Mouse (Mus musculus) T-cell, adult 2 months (primary cell): Measurements from ENCODE around the gene Phactr3.

Source experiments
- DNase-seq: peaks from one replicate; pipeline ENCODE4 v3.0.0; 2022; ENCODE audit warnings: low spot score

Phactr3 gene

DNA sequence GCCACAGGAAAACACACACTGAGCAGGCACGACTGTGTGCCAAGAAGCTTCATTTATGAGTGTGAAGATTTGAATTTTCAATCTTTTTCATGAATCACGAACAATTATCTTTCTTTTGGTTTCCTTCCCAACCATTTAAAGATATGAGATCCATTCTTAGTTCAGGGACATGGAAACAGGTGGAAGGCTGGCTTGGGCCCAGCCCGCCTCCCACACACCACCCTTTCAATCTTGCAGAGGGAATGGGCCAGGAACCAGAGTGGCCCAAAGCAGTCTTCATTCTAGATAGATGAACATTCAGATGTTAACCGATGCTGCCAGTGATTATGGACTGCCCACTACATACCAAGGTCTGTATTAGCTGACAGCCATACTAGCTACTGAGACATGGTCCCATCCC, 144.3 kb downstream of the Phactr3 start:
- no peak for DNase-seq

DNA sequence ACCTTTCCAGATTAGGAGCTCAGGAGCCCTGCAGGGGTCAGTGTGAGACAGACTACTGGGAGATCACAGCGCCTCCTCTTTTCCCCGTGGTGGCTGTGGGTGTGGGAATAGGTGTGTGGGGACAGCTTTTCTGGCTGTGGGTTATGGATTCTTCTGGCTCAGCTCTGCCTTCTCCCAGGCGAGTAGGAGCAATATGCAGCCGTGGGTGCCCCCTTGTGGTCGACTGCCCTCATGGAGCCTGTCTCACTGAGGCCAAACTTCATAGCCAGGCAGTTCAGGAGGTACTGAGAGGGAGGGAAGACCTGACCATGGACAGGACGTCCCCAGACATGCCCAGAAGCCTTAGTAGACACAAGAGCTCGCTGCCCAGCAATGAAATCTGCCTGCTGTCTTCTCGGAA, 145.6 kb downstream of the Phactr3 start:
- DNase-seq = no peak

DNA sequence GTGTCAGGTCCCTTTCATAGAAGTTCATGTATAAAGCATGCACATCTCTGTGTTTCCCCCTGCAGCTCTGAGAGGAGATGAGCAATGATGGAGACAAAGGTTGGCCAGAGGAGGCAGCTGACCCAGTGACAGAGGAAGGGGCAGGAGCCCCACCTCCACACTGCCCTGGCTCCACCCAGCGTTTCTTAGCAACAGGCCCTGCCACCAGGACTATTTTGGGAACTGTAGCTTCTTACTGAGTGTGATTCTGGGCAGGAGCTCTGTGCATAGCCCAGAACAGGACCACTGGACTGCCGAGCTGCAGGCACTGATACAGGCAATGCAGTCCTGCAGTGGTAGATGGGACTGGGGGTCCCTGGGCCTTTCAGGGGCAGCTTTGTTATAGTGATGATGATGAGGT, 146.7 kb downstream of the Phactr3 start:
- DNase-seq = no peak

DNA sequence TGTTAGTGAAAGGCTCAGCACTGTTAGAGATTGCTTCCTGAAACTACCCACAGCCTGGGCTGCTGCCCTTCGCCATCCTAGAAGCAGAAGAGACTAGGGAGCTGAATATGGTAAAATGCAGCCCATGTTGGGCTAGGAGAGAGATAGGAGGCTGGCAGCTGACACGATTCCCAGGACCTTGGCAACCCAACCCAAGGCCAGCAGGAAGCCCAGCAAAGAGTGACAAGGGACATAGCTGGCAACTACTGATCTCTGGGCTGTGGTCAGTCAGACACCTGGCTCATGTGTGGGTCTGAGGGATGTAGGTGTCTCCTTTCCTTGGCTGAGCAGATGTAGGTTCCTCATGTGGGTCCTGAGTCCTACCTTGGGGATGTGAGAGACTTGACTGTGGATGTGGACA, 152.0 kb downstream of the Phactr3 start:
- no peak for DNase-seq

DNA sequence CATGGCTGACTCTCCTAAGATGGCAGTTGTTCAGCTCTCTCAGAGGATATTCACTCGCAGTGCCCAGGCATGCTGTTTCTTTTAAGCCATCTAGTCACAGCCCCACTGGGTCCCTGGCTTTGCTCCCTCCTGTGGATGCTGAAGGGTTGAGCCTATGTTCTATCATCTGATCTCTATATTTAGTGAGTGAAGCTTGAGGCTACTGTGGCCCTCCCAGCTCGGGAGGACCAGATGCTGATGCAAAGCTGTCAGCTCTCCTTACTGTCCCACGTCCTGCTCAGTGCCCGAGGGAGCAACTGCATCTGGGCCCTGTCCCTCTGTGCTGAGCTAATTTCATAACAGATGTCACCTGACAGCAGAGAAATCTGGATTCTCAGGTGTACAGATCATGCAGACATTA, 153.6 kb downstream of the Phactr3 start:
- DNase-seq = no peak

DNA sequence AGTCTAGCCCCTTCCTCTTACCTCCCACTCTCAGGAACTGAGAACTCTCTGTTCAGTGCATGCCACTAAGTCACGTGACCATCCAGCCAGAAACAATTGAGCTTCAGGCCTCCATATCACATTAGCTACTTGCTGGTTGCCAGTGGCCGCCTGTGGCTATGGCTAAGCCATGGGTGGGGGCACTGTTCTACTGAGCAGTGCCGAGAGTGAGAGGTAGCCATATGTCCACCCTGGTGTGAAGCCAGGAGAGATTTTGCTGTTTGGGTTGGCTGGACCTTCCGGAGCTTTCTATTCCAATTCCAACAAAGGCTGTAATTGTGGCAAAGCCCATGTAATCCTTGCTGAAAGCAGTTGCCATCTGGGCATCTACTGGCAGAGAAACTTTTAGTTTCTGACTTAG, 155.4 kb downstream of the Phactr3 start:
- DNase-seq = no peak

DNA sequence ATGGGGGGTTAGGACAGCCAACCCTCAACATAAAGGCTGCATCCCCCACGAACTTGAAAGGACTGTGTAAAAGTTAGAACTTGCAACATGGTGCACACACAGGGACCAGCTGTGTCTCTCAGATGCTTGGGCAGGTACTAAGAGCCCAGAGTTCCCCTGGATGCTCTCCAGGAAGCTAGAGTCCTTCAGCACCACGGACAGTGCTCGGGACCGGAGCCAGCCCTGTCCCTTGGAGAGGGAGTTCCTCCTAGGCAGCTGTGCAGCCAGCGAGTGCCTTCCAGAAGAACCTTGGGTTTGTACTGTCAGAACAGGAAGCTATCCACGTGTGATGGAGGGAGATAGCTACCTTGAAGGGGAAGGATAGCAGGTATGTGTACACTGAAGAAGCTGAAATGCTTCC, 158.4 kb downstream of the Phactr3 start:
- DNase-seq = no peak

DNA sequence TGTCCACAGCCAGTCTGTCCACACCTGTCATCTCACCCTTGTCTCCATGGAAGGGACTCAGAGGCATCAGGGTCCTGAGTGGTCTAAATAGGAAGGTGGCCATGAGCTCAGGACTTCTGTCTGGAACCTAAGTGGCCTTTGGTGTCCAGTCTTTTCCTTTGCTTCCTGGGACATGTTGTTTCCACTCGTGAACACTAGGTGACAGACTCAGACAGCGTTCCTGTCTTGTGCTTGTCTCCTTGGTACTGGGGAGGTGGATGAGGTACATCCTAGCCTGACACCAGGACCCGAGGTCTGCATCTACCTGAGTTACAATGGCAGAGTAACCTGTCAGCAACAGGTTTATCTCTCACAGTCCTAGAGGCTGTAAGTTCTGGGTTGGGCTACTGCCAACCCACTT, 162.4 kb downstream of the Phactr3 start:
- DNase-seq = no peak

DNA sequence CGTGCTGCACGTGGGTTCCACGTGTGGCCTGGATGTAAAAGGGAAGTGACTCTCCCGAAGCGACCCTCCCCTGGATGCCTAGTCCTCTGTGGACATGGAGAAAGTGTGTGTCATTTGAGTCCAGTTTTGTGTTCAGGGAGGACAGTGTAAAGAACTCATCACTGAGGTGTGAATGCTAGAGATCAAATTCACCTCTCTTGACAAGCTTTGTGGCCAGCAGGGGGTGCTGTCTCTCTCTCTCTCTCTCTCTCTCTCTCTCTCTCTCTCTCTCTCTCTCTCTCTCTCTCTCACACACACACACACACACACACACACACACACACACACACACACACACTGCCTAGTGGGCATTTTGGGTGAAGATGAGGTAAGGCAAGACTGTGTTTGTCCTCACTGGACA, 168.5 kb downstream of the Phactr3 start:
- DNase-seq = no peak

DNA sequence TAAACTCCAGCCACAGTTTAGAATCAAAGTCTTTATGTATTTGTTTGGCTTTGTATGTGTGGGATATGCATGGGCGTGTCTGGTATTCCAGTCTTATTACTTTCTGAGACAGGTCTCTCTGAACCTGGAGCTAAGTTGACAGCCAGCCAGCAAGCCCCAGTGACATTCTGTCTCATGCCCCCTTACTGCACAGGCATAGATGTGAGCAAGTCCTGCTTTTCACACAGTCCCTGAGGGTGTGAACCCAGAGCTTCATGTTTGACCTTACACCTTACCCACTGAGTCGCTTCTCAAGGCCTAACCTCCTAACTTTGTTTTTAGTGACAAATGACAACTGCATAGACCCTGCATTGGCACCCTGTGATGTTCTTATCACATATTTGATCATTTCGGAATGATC, 169.9 kb downstream of the Phactr3 start:
- no peak for DNase-seq

DNA sequence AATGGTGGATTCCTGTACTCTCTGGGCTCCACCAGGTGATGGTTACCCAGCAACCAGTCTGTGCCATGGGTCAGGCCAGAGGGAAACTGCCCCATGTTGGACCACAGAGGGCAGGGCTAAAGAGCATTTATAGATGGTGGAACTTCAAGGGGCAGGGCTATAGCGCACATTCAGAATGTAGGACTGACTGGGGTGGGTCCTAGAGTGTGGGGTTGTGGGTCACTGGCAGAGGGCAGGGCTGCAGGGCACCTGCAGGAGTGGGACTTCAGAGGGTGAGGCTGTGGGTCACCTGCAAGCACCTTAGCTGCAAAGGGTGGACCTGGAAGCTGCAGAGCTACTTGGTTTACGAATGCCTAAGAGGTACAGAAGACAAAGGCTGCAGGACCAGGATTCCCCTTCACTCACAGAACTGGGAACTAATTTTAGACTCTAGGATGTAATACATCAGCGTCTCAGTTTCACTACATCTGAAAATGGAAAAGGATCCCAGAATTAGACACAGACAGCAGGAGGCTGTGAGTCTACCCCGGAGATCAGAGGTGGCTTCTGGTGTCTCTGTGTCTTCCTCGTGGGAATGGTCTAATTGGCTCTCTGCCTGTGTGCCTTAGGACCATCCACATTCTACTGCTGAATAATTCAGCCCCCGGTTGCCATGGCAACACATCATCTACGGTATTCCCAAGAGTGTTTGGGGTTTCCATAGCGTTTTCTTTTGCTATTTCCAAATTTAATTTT, 184.8 kb downstream of the Phactr3 start:
- DNase-seq = no peak

DNA sequence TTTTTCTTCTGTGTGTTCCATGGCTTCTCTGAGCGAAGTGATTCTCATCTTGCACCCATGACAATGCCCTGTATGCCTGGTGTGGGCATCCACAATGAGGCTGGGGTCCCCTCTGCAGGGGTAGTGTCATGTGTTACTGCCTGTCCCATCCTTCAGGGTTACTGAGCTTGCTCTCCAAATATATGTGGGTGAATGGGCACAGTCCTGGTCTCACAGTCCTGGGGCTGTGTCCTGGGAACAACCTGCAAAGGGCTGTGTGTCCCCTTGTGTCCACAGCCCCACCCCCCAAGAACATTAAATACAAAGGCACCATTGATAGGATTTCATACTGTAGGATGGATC, 185.4 kb downstream of the Phactr3 start:
- DNase-seq = no peak

DNA sequence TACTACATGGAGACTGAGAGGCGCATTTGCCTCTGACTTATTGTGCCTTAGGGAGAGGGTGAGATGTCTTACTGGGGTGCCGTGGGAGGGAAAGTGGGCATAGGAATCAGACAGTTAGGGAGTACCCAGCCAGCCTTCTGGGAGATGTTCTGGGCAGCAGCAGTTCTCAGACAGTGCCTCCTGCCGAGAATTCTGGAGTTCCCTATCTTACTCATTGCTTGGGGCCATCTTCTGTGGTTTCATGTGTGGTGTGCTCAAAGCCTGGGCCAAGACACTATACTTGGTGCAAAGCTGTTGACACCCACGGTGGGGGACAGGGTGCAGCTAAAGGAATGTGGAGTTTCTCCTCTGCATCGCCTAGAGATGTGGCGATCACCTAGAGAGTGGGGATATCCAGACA, 185.9 kb downstream of the Phactr3 start:
- DNase-seq = no peak

DNA sequence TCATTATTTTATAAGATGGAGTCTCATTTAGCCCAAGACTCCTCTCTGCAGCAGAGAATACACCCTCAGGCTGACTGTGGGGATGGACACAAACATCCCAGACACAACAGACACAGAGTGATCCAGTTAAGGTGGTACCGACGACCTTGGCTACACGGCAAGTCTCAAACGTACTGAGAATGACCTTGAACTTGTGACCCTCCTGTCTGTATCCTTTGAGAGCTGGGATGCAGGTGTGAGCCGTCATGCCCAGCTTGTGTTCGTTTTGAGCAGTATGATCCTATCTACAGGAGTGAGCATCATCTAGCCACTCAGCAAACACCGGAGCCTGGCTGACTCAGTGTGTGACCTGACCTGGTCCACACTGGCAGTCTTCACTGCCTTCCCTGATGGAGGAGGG, 194.8 kb downstream of the Phactr3 start:
- DNase-seq = no peak

DNA sequence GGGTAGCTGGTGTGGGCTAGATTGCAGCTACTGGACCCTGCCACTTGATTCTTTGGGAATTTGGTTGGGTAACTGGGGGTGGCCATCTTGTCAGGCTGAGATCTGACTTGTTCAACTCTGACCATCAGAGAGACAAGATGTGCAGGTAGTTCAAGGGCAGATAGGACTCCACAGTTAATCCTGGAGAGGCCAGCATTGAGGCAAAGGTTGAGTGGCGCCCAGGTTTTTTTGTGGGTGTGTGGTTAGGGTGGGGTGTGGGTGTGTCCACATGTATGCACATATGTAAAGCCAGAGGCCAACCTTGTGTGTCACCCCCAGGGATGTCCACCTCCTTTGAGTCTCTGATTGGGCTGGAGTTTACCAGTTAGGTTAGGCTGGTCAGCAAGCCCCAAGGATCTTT, 197.5 kb downstream of the Phactr3 start:
- no peak for DNase-seq

DNA sequence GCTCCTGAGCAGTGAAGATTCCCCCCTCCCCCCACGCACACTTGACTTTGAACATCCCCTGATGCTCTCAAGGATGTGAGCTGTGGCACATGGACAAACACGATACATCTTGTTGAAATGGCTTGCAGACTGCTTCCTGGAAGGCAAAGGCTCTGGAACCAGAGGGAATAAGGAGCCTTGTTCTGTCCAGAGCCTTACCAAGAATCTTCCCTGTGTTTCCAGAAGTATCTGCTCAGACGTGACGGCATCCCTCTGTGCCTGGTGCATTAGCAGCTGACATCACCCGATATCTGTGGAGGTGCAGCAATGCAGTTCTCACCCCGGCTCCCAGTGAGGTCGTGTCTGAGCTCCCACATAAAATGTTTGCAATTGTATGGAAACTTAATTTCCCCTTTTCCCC, 201.0 kb downstream of the Phactr3 start:
- DNase-seq = no peak

DNA sequence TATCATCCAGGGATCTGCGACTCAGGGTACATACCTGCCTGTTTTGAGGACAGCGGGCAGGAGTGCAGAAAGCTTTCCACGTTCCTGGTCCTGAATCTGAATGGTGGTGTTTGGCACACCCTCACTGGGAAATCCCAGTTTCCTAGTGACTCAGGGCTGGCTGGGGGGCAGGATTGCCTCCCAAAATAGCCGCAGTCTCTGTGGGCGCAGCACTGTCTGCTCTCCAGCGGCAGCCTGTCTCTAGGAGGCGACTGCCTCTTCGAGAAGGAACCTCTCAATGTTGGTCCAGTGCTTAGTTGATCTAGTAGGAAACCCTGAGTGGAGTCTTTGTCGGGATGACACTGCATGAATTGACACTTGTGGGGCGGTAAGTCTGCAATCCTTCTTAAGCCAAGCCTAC, 202.5 kb downstream of the Phactr3 start:
- DNase-seq = no peak

DNA sequence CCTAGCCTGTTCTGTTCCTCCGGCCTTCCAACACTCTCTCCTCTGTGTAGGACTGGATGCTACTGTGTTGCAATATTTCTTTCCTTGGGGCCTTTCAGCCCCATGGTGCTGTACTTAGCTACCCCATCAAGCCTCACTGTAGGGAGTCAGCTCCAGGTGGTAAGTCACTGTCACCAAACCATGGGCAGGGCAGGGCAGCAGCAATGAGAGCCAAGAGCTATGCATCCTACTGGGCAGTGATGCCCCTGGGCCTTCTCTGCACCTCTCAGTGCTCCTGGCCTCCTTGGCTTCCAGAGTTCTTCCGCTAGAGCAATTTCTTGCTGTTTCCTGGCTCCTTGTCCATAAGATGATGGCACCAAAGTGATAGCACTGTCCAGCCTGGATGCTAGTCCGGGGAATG, 205.6 kb downstream of the Phactr3 start:
- no peak for DNase-seq

DNA sequence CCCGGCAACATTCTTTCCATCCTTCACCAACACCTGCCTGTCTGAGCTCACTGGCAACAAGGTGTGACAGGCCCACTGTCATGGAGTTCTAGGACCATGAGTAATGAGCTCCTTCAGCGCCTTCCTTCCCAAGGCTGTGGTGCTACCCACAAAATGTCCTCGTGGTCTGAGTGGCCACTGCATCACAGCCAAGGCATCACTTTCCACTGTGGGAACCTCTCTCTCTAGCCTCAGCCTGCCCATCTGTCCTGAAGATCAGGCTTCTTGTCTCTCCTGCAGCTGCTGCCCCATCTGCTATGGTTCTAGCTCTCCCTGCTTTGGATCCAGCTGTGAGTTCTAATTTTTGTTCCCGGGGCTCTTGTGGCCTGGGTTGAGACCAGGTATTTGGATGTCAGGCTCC, 206.0 kb downstream of the Phactr3 start:
- DNase-seq = no peak

DNA sequence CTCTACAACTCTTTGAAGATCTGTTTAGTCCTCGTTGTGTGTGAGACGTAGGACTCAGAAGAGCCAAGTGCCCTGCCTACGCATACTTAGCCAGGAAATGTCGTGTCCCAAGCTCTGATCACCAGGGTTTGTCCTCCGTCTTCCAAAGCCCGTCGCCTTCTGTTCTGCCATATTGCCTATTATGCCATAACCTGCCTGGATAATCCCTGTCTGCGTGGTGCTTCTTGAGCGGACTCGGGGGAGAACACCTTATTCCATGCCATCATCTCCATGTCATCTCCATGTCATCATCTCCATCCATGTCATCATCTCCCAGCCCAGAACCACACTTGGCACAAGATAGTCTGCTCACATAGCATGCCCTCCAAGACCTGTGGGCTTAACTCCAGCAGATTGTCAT, 207.3 kb downstream of the Phactr3 start:
- no peak for DNase-seq

DNA sequence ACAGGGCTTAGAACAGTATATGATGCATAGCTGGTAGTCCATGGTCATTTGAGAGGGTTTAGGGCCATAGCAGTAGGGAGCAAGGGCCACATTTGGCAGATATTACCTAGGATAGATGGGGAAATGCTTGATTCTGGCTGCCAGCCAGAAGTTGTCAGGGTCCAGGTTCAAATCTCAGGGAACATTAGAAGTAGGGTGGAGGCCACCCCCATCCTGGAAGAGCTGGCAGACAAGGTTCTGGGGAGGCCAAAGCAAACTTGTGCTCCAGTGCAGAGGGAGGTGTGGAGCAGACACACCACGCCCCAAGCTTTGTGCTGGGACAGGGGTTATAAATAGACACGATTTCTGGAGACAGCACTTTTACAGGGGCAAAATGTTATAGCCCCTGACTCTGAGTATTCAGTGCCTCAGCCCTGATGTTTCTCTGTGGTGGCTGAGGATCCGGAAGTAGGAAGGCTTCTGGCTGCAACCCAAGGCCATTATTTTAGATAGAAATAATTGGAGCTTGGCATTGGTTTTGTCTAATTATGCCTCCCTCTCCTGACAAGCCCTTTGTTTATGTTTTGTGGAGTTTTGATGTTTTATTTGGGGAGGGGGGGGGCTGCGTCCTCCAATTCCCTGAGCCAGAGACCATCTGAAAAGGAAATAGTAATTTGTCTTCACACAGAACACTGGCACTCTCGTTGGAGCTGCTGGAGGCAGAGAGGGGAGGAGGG, 208.1 kb downstream of the Phactr3 start:
- no peak for DNase-seq

DNA sequence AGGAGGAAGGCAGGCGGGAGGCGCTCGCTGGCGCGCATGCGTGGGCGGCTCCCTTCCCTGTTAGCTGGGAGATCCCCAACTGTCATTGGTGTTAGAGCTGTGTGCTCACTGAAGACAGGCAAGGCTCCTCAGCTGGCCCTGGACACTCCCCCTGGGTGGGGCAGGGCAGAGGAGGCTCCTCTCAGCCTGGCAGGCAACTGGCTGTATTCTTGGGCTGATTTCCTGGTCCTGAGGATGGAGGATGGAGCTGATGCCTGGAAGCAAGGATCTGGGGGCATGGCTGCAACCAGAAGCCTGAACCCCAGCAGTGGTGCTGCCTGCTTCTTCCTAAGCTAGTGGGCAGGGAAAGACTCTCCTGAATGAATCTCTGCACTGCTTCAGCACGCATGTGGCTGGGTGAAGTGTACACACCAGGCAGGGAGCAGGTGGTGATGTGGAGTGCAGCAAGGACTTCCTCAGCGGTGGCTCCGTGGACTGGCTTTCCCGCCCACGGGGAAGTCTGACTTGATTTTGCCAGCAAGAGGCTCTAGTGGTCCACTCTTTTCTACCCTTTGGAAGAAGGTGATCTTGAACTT, 208.8 kb downstream of the Phactr3 start:
- no peak for DNase-seq

DNA sequence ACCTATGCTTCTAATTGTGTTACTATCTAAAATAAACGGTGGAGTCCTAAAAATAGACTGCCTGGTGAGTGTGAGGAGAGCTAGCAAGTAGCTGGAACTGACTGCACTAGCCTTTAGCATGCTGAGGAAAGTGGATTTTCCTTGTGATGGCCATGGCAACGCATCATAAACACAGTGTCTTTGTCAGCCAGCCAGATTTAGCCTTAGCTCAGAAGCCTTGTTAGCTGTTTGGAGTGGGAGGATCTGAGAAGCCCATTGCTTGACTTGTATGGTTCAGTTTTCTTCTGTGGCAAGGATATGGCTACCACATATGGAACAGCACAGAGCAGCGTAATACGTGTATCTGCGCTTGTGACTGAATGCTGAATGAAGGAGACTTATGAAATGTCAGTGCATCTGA, 210.8 kb downstream of the Phactr3 start:
- DNase-seq = no peak

DNA sequence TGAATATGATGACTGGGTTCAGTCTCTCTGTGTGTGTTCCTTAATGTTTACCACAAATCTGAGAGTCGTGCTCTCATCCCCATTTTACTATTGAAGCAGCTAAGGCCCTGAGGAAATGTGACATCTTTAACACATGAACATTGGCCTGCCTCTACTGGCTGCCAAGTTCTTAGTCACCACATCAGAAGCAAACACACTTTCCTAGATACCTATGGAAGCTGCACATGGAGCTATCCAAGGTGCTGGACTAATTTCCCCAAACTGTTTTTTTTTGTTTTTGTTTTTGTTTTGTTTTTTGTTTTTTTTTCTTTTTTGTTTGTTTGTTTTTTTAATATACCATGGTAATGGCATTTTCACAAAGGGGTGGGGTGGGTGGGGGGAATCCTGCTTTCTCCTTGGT, 211.2 kb downstream of the Phactr3 start:
- DNase-seq = no peak
